Mouse (Mus musculus): ENCODE results near the gene Liph.

DNA sequence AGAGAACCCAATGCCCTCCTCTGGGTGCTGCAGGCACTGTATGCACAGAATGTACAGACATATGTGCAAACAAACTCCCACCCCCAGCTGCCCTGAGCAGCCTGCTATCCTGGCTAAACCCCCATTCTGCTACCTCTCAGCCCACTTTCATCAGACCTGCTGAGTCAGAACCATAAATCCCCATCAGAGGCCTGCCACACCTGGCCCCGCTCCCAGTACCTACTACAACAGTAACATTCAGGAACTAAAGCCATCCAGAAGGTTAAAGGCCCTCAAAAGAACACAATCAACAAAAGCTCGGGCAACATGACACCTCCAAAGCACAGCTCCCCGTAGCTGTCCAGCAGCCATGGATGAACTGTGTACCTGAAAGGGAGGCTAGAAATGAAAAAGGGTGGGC is 6.1 kb upstream of the Liph start:
- no peak for TF ChIP-seq CTCF (IDR thresholded peaks at IDR 0.05; ENCODE audit: borderline replicate concordance, extremely low read depth, insufficient read depth, insufficient read length)
- no peak for TF ChIP-seq POLR2A (IDR thresholded peaks at IDR 0.05; ENCODE audit: borderline replicate concordance, extremely low read depth, insufficient read depth, insufficient read length, poor library complexity, severe bottlenecking)
